Mouse (Mus musculus): ENCODE measurements around the gene Gk5.

DNA sequence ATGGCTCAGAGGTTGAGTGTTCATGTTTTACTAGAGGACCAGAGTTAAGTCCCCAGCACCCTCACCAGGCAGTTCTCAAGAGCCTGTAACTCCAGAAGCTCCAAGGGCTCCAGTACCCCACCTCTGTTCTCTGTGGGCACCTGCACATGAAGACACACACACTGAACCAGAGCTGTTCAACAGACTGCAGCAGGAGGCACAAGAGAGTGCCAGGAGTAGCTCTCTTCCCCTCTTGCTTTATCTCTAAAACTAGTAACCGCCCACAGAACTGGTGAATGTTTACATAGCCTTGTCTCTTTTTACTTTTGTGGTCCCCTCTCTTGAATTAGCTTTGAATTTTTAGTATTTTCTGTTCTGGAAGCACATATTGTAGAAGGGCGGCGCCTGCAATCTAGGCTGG is 88.3 kb downstream of the Gk5 start:
- no peak for TF ChIP-seq POLR2A (IDR thresholded peaks at IDR 0.05; ENCODE audit: low read depth, low read length)
- no peak for TF ChIP-seq CTCF (IDR thresholded peaks at IDR 0.05; ENCODE audit: extremely low read depth, insufficient read depth, insufficient read length, insufficient replicate concordance)

Data from spleen, adult 2 months (tissue).